Mouse (Mus musculus): ENCODE data around the gene Dap. TPM values are rescaled to one million over a fixed set of nuclear protein-coding genes. Genes with fewer than 3 reads are reported as not detected.

Gene Dap
- polyA plus RNA-seq (2017; shearing (Covaris generic)) = 59.6 TPM

DNA sequence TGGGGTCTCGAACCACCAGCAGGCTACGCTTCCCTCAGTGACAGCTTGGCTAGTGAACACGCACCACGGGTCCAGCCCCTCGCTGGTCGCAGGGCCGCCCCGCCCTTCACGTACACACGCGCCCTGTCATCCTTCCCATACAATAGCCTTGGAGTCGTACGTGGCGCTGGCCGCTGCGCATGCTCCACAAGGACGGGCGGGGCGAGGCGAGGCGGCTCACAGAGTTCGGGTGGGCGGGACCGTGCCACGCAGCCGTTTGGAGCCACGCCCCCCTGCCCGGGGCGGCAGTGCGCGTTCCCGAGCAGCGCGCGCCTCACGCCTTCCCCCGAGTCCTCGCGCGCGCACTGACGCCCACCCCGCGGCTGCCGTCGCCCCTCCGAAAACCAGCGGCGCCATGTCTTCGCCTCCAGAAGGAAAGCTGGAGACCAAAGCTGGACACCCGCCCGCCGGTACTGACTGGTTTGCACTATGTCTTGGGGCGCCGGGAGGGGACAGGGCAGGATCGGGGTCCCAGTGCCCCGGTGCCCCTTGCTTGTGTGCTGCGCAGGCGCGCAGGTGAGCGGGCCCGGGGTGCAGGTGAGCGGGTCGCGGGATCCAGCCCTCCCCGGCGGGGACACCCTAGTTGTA, at the start of gene Dap:
Gene Dap, plus strand, starts transcription at position 180 of the 627 bp plus-strand sequence.

Other genes starting within 250 kb of the Dap start
- 0.76 TPM for gene Ankrd33b, start 143.4 kb downstream of the Dap start, polyA plus RNA-seq (2017; shearing (Covaris generic))
- gene Ropn1l, start 229.4 kb downstream of the Dap start, polyA plus RNA-seq (2017; shearing (Covaris generic)) = 0.92 TPM

Measured in effector memory CD4-positive, alpha-beta T cell, adult 5 months (primary cell).